Mouse (Mus musculus) kidney, adult 2 months (tissue): ENCODE data around the gene Gm49394. TPM values are rescaled to one million over a fixed set of nuclear protein-coding genes. Genes with fewer than 3 reads are reported as not detected.
A peak's percentile ranks its signal among the peaks of the same experiment; 100 is the strongest.

Source experiments
- DNase-seq: peaks from one replicate; pipeline ENCODE4 v3.0.0; 2021
- H3K27ac ChIP-seq: fragments of 200-500 bp; 2 replicates; pipeline ENCODE4 v1.5.1; 2012; ENCODE audit warnings: low read depth, low read length, control low read depth, inconsistent platforms; ENCODE audit not compliant: insufficient read depth
- H3K27me3 ChIP-seq: fragments of 200-500 bp; replicated peaks from 2 replicates; pipeline ENCODE4 v1.6.1; 2012; ENCODE audit warnings: mild to moderate bottlenecking, moderate library complexity, low read length, inconsistent platforms; ENCODE audit not compliant: control insufficient read depth, insufficient read depth
- H3K36me3 ChIP-seq: fragments of 200-500 bp; 2 replicates; pipeline ENCODE4 v1.6.1; 2012; ENCODE audit warnings: mild to moderate bottlenecking, moderate library complexity, low read length, inconsistent platforms; ENCODE audit not compliant: control insufficient read depth, insufficient read depth
- H3K4me1 ChIP-seq: fragments of 200-500 bp; 2 replicates; pipeline ENCODE4 v1.6.1; 2011; ENCODE audit warnings: low read length; ENCODE audit not compliant: control insufficient read depth, insufficient read depth
- H3K4me3 ChIP-seq: fragments of 200-500 bp; 2 replicates; pipeline ENCODE4 v1.5.1; 2011; ENCODE audit warnings: mild to moderate bottlenecking, low read depth, low read length, control low read depth; ENCODE audit not compliant: insufficient read depth
- CTCF ChIP-seq: fragments of 200-500 bp; conservative IDR thresholded peaks from 2 replicates; pipeline ENCODE4 v1.5.1; 2011; ENCODE audit warnings: low read depth, mild to moderate bottlenecking, control low read depth, low read length, moderate library complexity, mixed read lengths; ENCODE audit not compliant: insufficient read depth, insufficient read length
- POLR2A ChIP-seq: fragments of 200-500 bp; IDR thresholded peaks from one replicate; pipeline ENCODE4 v1.6.1; 2011; ENCODE audit warnings: low read depth, low read length, control low read depth
- WGBS: fragments of 180-500 bp; shearing (Covaris S2); methylation state at CpG from one replicate; pipeline ENCODE4 v1.1.7; 2018; 5-methylcytosine and 5-hydroxymethylcytosine counted together
- polyA plus RNA-seq: library from polyadenylated mRNA; depleted of rRNA; stranded (reverse); fragments of >200 nt; gene quantifications from 2 replicates; pipeline ENCODE4 v1.2.3, GENCODE M21; 2012; rRNA removed

The Gm49394 gene
- 0.03 TPM in 1 of 2 replicates, not detected in the other for polyA plus RNA-seq

DNA sequence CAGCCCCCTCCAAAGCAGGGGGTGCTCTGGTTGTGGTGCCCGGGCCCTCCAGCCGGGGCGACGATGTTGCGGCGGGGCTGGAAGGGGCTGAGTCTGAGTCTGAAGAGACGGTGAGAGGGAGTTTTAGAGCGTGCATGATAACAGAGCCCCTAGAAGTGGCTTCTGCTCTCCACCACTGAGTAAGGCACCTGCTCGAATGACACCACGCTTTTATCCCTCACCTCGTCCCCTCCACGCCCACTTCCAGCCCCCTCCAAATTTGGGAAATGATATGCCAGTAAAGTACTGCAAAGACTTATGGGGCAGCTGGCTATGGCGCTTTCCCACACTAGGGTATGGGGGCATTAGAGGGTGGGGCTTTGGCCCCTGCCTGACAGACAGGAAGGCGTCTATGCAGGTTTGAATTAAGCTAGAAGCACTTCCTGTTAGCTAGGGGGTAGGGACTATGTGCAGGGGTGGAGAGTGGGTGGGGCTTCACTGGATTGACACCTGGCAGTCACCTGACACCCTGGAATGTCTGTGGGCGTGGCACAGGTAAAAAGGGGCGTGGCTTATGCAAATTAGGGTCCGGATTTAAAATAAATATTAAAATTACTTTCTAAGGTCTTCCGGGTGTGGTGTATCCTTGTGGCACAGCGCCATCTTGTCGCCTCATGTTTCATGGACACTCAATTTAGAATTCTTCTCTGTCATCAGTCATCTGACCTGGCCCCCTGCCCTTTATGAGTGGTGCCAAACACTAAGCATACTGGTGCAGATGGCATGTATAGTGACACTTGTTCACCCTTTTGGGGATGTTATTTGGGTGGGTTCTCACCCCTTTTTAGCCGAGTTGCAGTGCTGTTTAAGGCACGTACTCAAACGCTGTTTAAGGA is at the start of gene Gm49394:
Gm49394 (minus strand) TSS at position 192 of the 875 bp plus-strand sequence.
- H3K4me1 ChIP-seq: no peaks in the 10 kb centered on the region
- WGBS: 86% methylated on average over 23 of the region's 23 CpGs
- no peaks in the 10 kb centered on the region for H3K36me3 ChIP-seq
- DNase-seq: no peak
- TF ChIP-seq POLR2A (no peak), CTCF (no peak)
- H3K27me3 ChIP-seq: no peaks in the 10 kb centered on the region
- H3K27ac ChIP-seq: no peak within 1 kb of the TSS
- H3K4me3 ChIP-seq: no peak within 1 kb of the TSS

DNA sequence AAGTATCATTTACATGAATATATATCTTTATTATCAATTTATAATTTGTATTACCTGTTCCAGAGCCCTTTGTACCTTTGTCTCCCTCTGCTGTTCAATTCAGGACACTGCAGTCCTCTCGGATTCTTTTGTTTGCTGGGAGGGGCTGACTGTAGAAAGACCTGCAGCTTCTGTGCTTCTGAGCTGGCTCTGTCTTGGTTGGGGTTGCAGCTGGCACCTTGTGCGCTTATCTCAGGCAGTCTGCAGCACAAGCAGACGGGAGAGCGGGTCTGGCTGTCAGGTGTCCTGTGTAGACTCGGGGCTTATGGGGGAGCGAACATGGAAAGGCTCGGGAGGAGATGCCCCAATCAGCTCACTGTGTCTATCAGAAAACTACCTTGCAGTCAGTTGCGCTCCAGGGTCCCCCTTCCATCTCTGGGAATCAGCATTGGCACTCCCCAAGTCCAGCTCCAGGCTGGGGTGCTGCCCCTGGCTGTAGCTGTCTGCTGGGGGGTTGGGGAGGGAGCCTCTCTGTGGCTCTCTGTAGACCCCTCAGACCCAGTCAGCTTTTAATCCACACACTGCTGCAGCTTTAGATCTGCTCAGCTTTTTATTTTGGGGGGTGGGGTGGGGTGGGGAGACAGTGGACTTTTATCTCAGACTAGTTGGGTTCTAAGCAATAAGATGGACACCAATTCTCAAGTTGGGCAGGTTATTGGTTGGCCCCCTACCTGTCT is 45.2 kb upstream of the Gm49394 start:
- no peaks in the 10 kb centered on the region for H3K4me1 ChIP-seq
- 19% methylated on average over 8 of the region's 8 CpGs for WGBS
- no peak for TF ChIP-seq POLR2A
- peak; percentile 47 for TF ChIP-seq CTCF
- no peak overlapping the region for H3K4me3 ChIP-seq
- H3K27ac ChIP-seq: no peak overlapping the region
- H3K27me3 ChIP-seq: no peaks in the 10 kb centered on the region
- no peaks in the 10 kb centered on the region for H3K36me3 ChIP-seq
- peak; percentile 34 for DNase-seq

DNA sequence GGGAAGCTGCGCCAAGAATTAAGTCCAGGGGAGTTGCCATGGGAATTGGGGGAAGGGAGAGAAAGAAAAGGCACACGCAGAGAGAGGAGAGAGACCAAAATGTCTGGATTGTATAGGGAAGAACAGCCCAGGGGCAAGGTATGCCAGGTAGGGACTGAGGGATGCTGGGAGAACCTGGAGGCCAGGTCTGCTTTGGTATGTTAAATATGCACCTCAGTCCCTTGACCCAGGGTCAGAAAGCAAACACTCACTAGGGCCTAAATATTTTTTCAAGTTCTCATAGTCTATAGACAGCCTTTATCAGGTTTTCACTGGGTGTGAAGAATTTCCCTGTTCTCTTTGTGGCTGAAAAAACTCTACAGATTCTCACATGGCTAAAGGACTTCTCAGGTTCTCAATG is 37.1 kb upstream of the Gm49394 start:
- no peaks in the 10 kb centered on the region for H3K4me1 ChIP-seq
- TF ChIP-seq CTCF: no peak
- no peak for DNase-seq
- no peaks in the 10 kb centered on the region for H3K36me3 ChIP-seq
- no peaks in the 10 kb centered on the region for H3K27me3 ChIP-seq
- no peak overlapping the region for H3K27ac ChIP-seq
- H3K4me3 ChIP-seq: no peak overlapping the region
- WGBS: 83% methylated on average over 2 of the region's 2 CpGs

DNA sequence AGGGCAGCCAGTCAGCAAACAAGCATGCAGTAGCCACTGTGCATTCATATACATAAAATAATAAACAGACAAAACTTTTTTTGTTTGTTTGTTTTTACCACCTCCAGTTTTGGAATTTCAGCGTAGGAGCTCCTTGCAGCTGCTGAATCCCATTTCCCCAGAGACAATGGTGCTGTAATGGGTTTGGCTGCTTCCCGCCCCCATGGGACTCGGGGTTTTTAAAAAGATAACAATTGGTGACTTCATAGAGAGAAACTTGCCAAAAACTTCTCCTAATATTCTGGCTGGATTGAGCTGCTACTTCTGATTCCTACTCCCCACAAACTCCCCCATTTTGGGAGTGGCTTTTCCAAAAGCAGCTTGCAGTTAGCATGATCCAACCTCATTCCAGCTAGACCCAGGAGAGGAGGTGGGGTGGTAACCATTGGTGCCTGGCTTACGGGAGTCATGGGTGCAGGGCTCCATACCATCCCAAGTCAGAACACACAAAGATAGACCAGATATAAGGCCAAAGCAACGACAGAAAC is 29.7 kb upstream of the Gm49394 start:
- H3K4me3 ChIP-seq: no peak overlapping the region
- no peak overlapping the region for H3K27ac ChIP-seq
- H3K4me1 ChIP-seq: no peaks in the 10 kb centered on the region
- no peak for TF ChIP-seq CTCF
- no peak for TF ChIP-seq POLR2A
- WGBS: 73% methylated on average over 5 of the region's 5 CpGs
- no peaks in the 10 kb centered on the region for H3K27me3 ChIP-seq
- H3K36me3 ChIP-seq: no peaks in the 10 kb centered on the region
- DNase-seq: peak; percentile 6

DNA sequence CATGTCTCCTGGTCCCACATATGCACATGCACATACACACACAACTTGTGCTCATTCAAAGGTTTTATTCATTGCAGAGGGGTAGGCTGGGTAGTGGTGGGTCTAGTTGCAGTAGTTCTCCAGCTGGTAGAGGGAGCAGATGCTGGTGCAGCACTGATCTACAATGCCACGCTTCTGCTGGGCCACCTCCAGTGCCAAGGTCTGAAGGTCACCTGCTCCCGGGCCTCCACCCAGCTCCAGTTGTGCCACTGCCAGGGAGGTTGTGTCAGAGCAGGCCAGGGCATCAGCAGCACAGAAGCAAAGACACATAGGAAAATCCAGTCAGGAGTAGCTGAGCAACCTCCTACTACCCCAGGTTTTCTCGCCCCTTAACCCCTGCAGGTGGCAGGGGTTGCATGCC is 8.9 kb upstream of the Gm49394 start:
- Histone ChIP-seq H3K4me3 (no peak overlapping the region), H3K27ac (no peak overlapping the region), H3K36me3 (no peaks in the 10 kb centered on the region), H3K27me3 (no peaks in the 10 kb centered on the region), H3K4me1 (no peaks in the 10 kb centered on the region)
- peak; percentile 67 for DNase-seq
- TF ChIP-seq CTCF (no peak), POLR2A (no peak)
- WGBS: 55% methylated on average over 3 of the region's 3 CpGs

DNA sequence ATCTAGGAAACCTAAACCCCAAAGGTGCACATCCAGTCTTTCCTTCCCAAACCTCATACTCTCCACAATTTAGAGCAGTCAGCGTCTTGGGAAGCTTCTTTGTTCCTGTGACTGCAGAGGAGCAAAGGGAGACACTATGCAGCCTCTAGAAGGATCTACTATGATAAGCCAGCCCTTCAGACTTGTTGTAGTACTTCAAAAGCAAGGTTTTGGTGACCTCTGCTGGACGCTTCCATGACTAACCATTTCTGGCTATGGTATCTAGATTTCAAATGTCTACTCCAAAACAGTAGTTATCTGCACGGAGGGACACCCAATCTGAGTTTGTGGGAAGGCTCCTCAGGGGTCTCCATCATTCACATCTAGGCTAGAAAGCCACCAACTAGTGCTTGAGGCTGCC is 5.9 kb upstream of the Gm49394 start:
- DNase-seq: peak; percentile 56
- H3K27me3 ChIP-seq: no peaks in the 10 kb centered on the region
- no peak overlapping the region for H3K27ac ChIP-seq
- no peaks in the 10 kb centered on the region for H3K4me1 ChIP-seq
- TF ChIP-seq CTCF (peak; percentile 38), POLR2A (no peak)
- H3K36me3 ChIP-seq: no peaks in the 10 kb centered on the region
- 7% methylated on average over 3 of the region's 3 CpGs for WGBS
- no peak overlapping the region for H3K4me3 ChIP-seq

DNA sequence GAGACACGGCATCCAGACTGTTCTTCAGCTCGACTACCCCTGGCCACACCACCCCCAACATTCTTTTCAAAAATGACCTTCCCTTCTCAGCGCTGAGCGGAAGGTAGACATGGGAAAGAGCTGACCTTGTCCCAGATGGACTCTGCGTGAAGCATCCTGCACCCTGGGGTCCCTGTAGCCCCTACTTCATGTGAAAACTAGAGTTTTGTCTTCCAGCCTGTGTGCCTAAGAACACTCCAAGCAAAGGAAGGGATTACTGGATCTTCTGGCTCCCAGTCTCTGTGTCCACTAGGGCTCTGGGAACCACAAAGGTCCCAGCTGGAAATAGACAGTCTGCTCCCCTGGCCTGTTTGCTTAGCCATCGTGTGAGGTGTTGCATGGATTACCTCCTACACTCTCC is 5.4 kb upstream of the Gm49394 start:
- TF ChIP-seq CTCF (no peak), POLR2A (no peak)
- H3K4me3 ChIP-seq: no peak overlapping the region
- H3K27me3 ChIP-seq: no peaks in the 10 kb centered on the region
- 57% methylated on average over 6 of the region's 6 CpGs for WGBS
- no peaks in the 10 kb centered on the region for H3K4me1 ChIP-seq
- DNase-seq: no peak
- H3K36me3 ChIP-seq: no peaks in the 10 kb centered on the region
- H3K27ac ChIP-seq: no peak overlapping the region
